Mouse (Mus musculus) lung, adult 2 months (tissue): ENCODE results near the gene Pcid2.

Experiments
- CTCF ChIP-seq: fragments of 200-500 bp; IDR thresholded peaks from 2 replicates; pipeline ENCODE4 v1.5.1; 2011; ENCODE audit warnings: mild to moderate bottlenecking, low read length, control low read depth; ENCODE audit not compliant: insufficient read depth
- POLR2A ChIP-seq: fragments of 200-500 bp; IDR thresholded peaks from 2 replicates; pipeline ENCODE4 v1.6.1; 2011; ENCODE audit warnings: low read depth, mild to moderate bottlenecking, control low read depth, low read length, borderline replicate concordance; ENCODE audit errors: extremely low read depth

- TF ChIP-seq POLR2A (no peak), CTCF (no peak)
These were observed 45.7 kb upstream of the Pcid2 start for GRCm38 (mm10) chr8:13150929-13151328.
